Mouse (Mus musculus) erythroblast, embryonic 14.5 days (primary cell): Measurements from ENCODE around the gene Gm44503.

Experiments
- GATA1 ChIP-seq: IDR thresholded peaks from 2 replicates; pipeline ENCODE4 v1.6.1; 2012; ENCODE audit warnings: low read length, inconsistent platforms, mixed read lengths
- TAL1 ChIP-seq: IDR thresholded peaks from 3 replicates; pipeline ENCODE4 v1.6.1; 2012; ENCODE audit warnings: low read length, inconsistent platforms, mixed read lengths

- no peak for TF ChIP-seq GATA1
- no peak for TF ChIP-seq TAL1
Observed at GRCm38 (mm10) chr9:72931166-72931790, 27.4 kb upstream of the Gm44503 start.
